Mouse (Mus musculus) adrenal gland, postnatal 25 days (tissue): Measurements from ENCODE around the gene Tmem174. TPM values are rescaled to one million over a fixed set of nuclear protein-coding genes. Genes with fewer than 3 reads are reported as not detected.

Experiments used
- total RNA-seq: library from RNA; stranded (reverse); gene quantifications from 2 replicates; pipeline ENCODE4 v1.2.3, GENCODE M21; 2021

The Tmem174 gene
- total RNA-seq, 1 experiment from 2014 or later: not detected

Other genes with a start within 250 kb of the Tmem174 start
- gene Gm10320, start 145.4 kb downstream of the Tmem174 start, total RNA-seq: not detected in 2 replicates
- not detected in 2 replicates for gene Tmem171, start 57.4 kb upstream of the Tmem174 start, total RNA-seq
- 50.5 and 67.1 TPM in 2 replicates for gene Fcho2, start 178.0 kb upstream of the Tmem174 start, total RNA-seq